In the genomic region with DNA sequence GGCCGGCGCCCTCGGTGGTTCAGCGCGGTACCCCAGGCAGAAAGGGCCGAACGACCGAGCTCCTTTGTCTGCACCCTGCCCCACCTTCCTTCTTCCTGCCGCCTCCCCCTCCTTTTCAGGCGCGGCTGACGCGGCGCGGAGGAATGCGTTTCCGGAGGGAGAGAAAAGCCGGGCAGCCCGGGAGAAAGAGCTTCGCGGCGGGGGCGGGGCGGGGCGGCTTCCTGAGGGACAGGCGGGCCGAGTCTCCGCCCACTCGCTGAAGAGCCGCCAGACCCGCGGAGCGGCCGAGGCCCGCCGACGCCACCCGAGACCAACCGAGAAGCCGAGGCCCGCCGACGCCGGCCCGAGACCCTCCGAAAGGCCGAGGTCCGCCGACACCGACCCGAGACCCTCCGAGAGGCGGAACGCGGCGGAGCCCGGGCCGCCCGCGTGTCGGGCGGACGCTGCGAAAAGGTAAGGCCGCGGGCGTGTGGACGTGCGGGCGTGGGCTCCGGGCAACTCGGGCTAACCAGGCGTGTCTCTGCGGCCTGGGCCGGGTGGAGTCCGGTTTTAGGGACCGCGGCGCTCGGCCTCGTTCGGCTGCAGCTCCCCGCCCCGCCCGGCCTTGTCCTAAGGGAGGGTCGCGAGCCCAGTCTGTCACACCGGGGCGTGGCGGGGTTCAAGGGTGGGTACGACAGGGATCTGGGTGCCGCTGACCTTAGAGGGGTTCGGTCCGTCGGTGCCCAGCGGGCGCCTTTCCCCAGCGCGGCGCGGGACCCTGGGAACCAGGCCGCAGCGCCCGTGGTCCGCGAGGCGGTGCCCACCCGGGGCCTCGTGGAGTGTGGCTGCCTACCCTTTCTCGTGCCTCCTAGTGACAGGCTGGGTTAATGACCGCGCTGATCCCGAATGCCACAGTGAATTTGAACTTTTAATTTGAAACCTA, we compare ENCODE assay signal across 8 mouse cellular contexts. TPM values are rescaled to one million over a fixed set of nuclear protein-coding genes. Genes with fewer than 3 reads are reported as not detected.
DNase-seq lines count a peak whose midpoint lies in the region; ATAC-seq and TF ChIP-seq lines count a peak whose summit lies in the region.

A gene (plus strand): TSS at position 148 of the 922 bp plus-strand sequence.

- ATAC-seq in Patski, result peak; percentile 97
- peak; percentile 95 for ATAC-seq in hindbrain, embryonic 11.5 days (ENCODE audit: low FRiP score)
- ATAC-seq in lung, postnatal 0 days, result peak; percentile 94

- H3K9ac ChIP-seq in hindbrain, embryonic 11.5 days (ENCODE audit: low read depth, low read length), result peak within 1 kb of the TSS; percentile 96
- H3K9ac ChIP-seq in lung, postnatal 0 days (replicated peaks; ENCODE audit: low read depth), result peak within 1 kb of the TSS; percentile 99

- H3K27me3 ChIP-seq in Patski, result no peaks in the 10 kb centered on the region
- no peaks in the 10 kb centered on the region for H3K27me3 ChIP-seq in hindbrain, embryonic 11.5 days (ENCODE audit: control insufficient read depth, insufficient read depth, low read length)
- no peaks in the 10 kb centered on the region for H3K27me3 ChIP-seq in lung, postnatal 0 days (replicated peaks; ENCODE audit: insufficient read depth, low read length)

- CTCF ChIA-PET in Patski (lab: Charles Lee), result interaction anchor here (0.7 to 3.3 kb wide), 7 partner anchors 9 to 32 kb away, joined by 3 to 38 read pairs (median 6); no protein-coding TSS in a partner anchor

- peak within 1 kb of the TSS; percentile 99 for H3K27ac ChIP-seq in hindbrain, embryonic 11.5 days (ENCODE audit: low read depth, low read length)
- peak within 1 kb of the TSS; percentile 100 for H3K27ac ChIP-seq in lung, postnatal 0 days (ENCODE audit: low read length)

- TF ChIP-seq CTCF in Patski (IDR thresholded peaks at IDR 0.05), result peak; percentile 64
- TF ChIP-seq CTCF in lung, postnatal 0 days (IDR thresholded peaks at IDR 0.05), result peak; percentile 65

- peak within 1 kb of the TSS; percentile 62 for H3K4me2 ChIP-seq in hindbrain, embryonic 11.5 days (replicated peaks; ENCODE audit: low read depth, low read length)
- H3K4me2 ChIP-seq in lung, postnatal 0 days (replicated peaks; ENCODE audit: low read depth, low read length), result peak within 1 kb of the TSS; percentile 69

- H3K9me3 ChIP-seq in hindbrain, embryonic 11.5 days (ENCODE audit: control insufficient read depth, low read length), result no peaks in the 10 kb centered on the region
- no peaks in the 10 kb centered on the region for H3K9me3 ChIP-seq in lung, postnatal 0 days (ENCODE audit: low read length)

- in situ Hi-C loops in Patski (cut with MboI; ENCODE audit: low pct_unique_long_range_greater_than_20kb), result no loop called here

- WGBS in hindbrain, embryonic 11.5 days, result under 1% methylated on average over 81 of the region's 113 CpGs
- WGBS in lung, postnatal 0 days, result 4% methylated on average over 84 of the region's 113 CpGs

- no peaks in the 10 kb centered on the region; the same call in 1 of the 2 replicates for H3K4me1 ChIP-seq in hindbrain, embryonic 11.5 days (replicated peaks; ENCODE audit: control insufficient read depth, insufficient read depth, low read length)
- H3K4me1 ChIP-seq in lung, postnatal 0 days (ENCODE audit: insufficient read depth, low read depth, low read length), result peaks cover 12% of the 10 kb centered on the region; the same call in 1 of the 2 replicates

- POLR2A ChIA-PET in Patski (lab: Charles Lee), result interaction anchor here (0.6 to 2.8 kb wide), 6 partner anchors 9 to 39 kb away, joined by 3 to 22 read pairs (median 3); no protein-coding TSS in a partner anchor

- TF ChIP-seq EP300 in lung, postnatal 0 days (IDR thresholded peaks at IDR 0.05), result peak; percentile 42; the same call in 1 of the 2 replicates

- peak within 1 kb of the TSS; percentile 94 for H3K4me3 ChIP-seq in hindbrain, embryonic 11.5 days (ENCODE audit: low read depth, low read length)
- H3K4me3 ChIP-seq in lung, postnatal 0 days (ENCODE audit: low read depth, low read length), result peak within 1 kb of the TSS; percentile 96

- DNase-seq in Patski (ENCODE audit: low read depth, low spot score), result peak; percentile 79
- DNase-seq in cerebellum, postnatal 10 days, result peak; percentile 99
- DNase-seq in frontal cortex, postnatal 10 days (ENCODE audit: low spot score in 2 of 2), result peak; percentile 91 to 93
- DNase-seq in hindbrain, embryonic 11.5 days (ENCODE audit: low spot score), result peak; percentile 96
- peak; percentile 94 to 96 for DNase-seq in layer of hippocampus, postnatal 10 days (ENCODE audit: low spot score in 2 of 2)
- DNase-seq in lung, postnatal 0 days (ENCODE audit: low spot score), result peak; percentile 99
- peak; percentile 91 for DNase-seq in ovary, postnatal 14 days (ENCODE audit: low spot score)
- DNase-seq in thymus, postnatal 10 days (ENCODE audit: low spot score in 2 of 2), result peak; percentile 80 to 81

- no peaks in the 10 kb centered on the region for H3K36me3 ChIP-seq in hindbrain, embryonic 11.5 days (ENCODE audit: control insufficient read depth, insufficient read depth, low read length)
- H3K36me3 ChIP-seq in lung, postnatal 0 days (ENCODE audit: insufficient read depth, low read length), result no peaks in the 10 kb centered on the region

RNA-seq across cellular contexts. Expression of the gene that starts here (rescaled TPM):
- 916 TPM for polyA plus RNA-seq in Patski (2021)
- polyA plus RNA-seq in hindbrain, embryonic 11.5 days (2014; fragmentation: Nextera tagmentation; extraction: Ambion mirVana), result 164 and 192 TPM in 2 replicates
- total RNA-seq in layer of hippocampus, postnatal 10 days (2021), result 10 to 100 TPM; 90.7 to 92.0 TPM
- polyA plus RNA-seq in lung, postnatal 0 days (2015; fragmentation: Nextera tagmentation; extraction: Ambion mirVana), result 344 and 369 TPM in 2 replicates

Comparison
In these comparisons a context has a peak if more than half of its experiments do, and no peak if none do; other contexts are left out.
1. Peak in every context shown above with its lines: DNase-seq, ATAC-seq, H3K4me3 ChIP-seq and H3K27ac ChIP-seq.